Mouse (Mus musculus) CH12.LX (cell line): Measurements from ENCODE around the gene Abca3. TPM values are rescaled to one million over a fixed set of nuclear protein-coding genes. Genes with fewer than 3 reads are reported as not detected.

ENCODE experiments used
- DNase-seq: peaks from one replicate; pipeline ENCODE4 v3.0.0-alpha.2; 2013; ENCODE audit errors: extremely low read depth
- H3K27ac ChIP-seq: 2 replicates; pipeline ENCODE4 v1.5.1; 2012; ENCODE audit warnings: low read depth, mild to moderate bottlenecking, control low read depth, moderate library complexity; ENCODE audit not compliant: insufficient read depth
- H3K27me3 ChIP-seq: replicated peaks from 2 replicates; pipeline ENCODE3; 2012; ENCODE audit warnings: inconsistent platforms
- H3K36me3 ChIP-seq, 2 experiments: replicated peaks in 1 of 2; 2 replicates each; pipeline versions ENCODE3 to v1.6.1; 2012; ENCODE audit warnings: inconsistent platforms in 1 of 2, low read length in 1 of 2, mild to moderate bottlenecking in 1 of 2, mixed read lengths in 1 of 2, moderate library complexity in 1 of 2; ENCODE audit not compliant: control insufficient read depth in 1 of 2, insufficient read depth in 1 of 2
- H3K4me1 ChIP-seq, 2 experiments: 2 replicates each; pipeline ENCODE4 v1.6.1; 2012; ENCODE audit warnings: inconsistent platforms in 1 of 2, moderate library complexity in 1 of 2; ENCODE audit not compliant: insufficient read depth in 2 of 2, control insufficient read depth in 1 of 2
- H3K4me2 ChIP-seq: 2 replicates; pipeline ENCODE4 v1.6.1; 2012; ENCODE audit warnings: low read depth, mild to moderate bottlenecking, control low read depth; ENCODE audit not compliant: poor library complexity, insufficient read depth, severe bottlenecking
- H3K4me3 ChIP-seq, 3 experiments: fragments of 150-350 bp in 1 of 3; sonication (generic) in 1 of 3; replicated peaks in 1 of 3; 2 replicates each; pipeline versions ENCODE3 to v1.5.1; 2011 to 2012; ENCODE audit warnings: low read depth in 2 of 3, low read length in 2 of 3, mild to moderate bottlenecking in 2 of 3, moderate library complexity in 2 of 3, control low read depth in 1 of 3, improper control_type of control experiment in 1 of 3, inconsistent platforms in 1 of 3, mixed read lengths in 1 of 3; ENCODE audit not compliant: poor library complexity in 1 of 3
- H3K79me2 ChIP-seq: replicated peaks from 2 replicates; pipeline ENCODE4 v1.6.1; 2012; ENCODE audit warnings: mild to moderate bottlenecking, moderate library complexity; ENCODE audit not compliant: control insufficient read depth, poor library complexity, insufficient read depth, severe bottlenecking; ENCODE audit errors: extremely low read depth
- H3K9ac ChIP-seq: 2 replicates; pipeline ENCODE4 v1.6.1; 2012; ENCODE audit warnings: low read depth, mild to moderate bottlenecking, control low read depth, moderate library complexity; ENCODE audit not compliant: insufficient read depth
- H3K9me3 ChIP-seq: replicated peaks from 2 replicates; pipeline ENCODE3; 2012; ENCODE audit warnings: low read length, inconsistent platforms, mixed read lengths
- BHLHE40 ChIP-seq: IDR thresholded peaks from 2 replicates; pipeline ENCODE4 v1.6.1; 2011; ENCODE audit warnings: mild to moderate bottlenecking, low read depth, low read length, improper control_type of control experiment
- CHD1 ChIP-seq: IDR thresholded peaks from 2 replicates; pipeline ENCODE4 v1.6.1; 2012; ENCODE audit warnings: low read depth, low read length, improper control_type of control experiment, inconsistent platforms
- CTCF ChIP-seq, 2 experiments: IDR thresholded peaks in 1 of 2; conservative IDR thresholded peaks in 1 of 2; 2 replicates each; pipeline ENCODE4 v1.5.1; 2011 to 2012; ENCODE audit warnings: low read depth in 2 of 2, low read length in 2 of 2, improper control_type of control experiment in 1 of 2, inconsistent platforms in 1 of 2, mild to moderate bottlenecking in 1 of 2, moderate library complexity in 1 of 2
- GABPA ChIP-seq: IDR thresholded peaks from 2 replicates; pipeline ENCODE4 v1.6.1; 2012; ENCODE audit warnings: low read depth, low read length, improper control_type of control experiment, inconsistent platforms; ENCODE audit not compliant: insufficient replicate concordance
- HCFC1 ChIP-seq: IDR thresholded peaks from 2 replicates; pipeline ENCODE4 v1.6.1; 2012; ENCODE audit warnings: low read depth, mild to moderate bottlenecking, inconsistent platforms, low read length, improper control_type of control experiment
- JUN ChIP-seq: IDR thresholded peaks from 2 replicates; pipeline ENCODE4 v1.6.1; 2011; ENCODE audit warnings: low read depth, mild to moderate bottlenecking, low read length, improper control_type of control experiment, moderate library complexity; ENCODE audit not compliant: insufficient read depth
- KAT2A ChIP-seq: IDR thresholded peaks from 2 replicates; pipeline ENCODE4 v1.6.1; 2012; ENCODE audit warnings: low read length, improper control_type of control experiment, inconsistent platforms; ENCODE audit not compliant: insufficient replicate concordance
- MAX ChIP-seq: IDR thresholded peaks from 2 replicates; pipeline ENCODE4 v1.6.1; 2011; ENCODE audit warnings: low read length, improper control_type of control experiment
- MAZ ChIP-seq: IDR thresholded peaks from 2 replicates; pipeline ENCODE4 v1.6.1; 2012; ENCODE audit warnings: low read depth, mild to moderate bottlenecking, inconsistent platforms, low read length, improper control_type of control experiment, moderate library complexity
- MEF2A ChIP-seq: IDR thresholded peaks from 2 replicates; pipeline ENCODE4 v1.6.1; 2014; ENCODE audit warnings: low read depth, mild to moderate bottlenecking, inconsistent platforms, low read length, improper control_type of control experiment, borderline replicate concordance
- PAX5 ChIP-seq: IDR thresholded peaks from 2 replicates; pipeline ENCODE4 v1.6.1; 2012; ENCODE audit warnings: low read length, inconsistent platforms, mixed read lengths
- RAD21 ChIP-seq: IDR thresholded peaks from 2 replicates; pipeline ENCODE4 v1.6.1; 2011; ENCODE audit warnings: low read depth, mild to moderate bottlenecking, low read length, improper control_type of control experiment, moderate library complexity
- RCOR1 ChIP-seq: conservative IDR thresholded peaks from 2 replicates; pipeline ENCODE4 v1.6.1; 2012; ENCODE audit warnings: low read depth, mild to moderate bottlenecking, inconsistent platforms, low read length, improper control_type of control experiment
- SMC3 ChIP-seq: IDR thresholded peaks from 2 replicates; pipeline ENCODE4 v1.6.1; 2011; ENCODE audit warnings: low read depth, low read length, improper control_type of control experiment
- TCF12 ChIP-seq: IDR thresholded peaks from 2 replicates; pipeline ENCODE4 v1.6.1; 2014; ENCODE audit warnings: low read depth, mild to moderate bottlenecking, inconsistent platforms, low read length, improper control_type of control experiment
- ZC3H11A ChIP-seq: IDR thresholded peaks from 2 replicates; pipeline ENCODE4 v1.6.1; 2012; ENCODE audit warnings: low read depth, mild to moderate bottlenecking, inconsistent platforms, low read length, improper control_type of control experiment
- dilution Hi-C: fragments of 300-500 bp; cut with MboI; formaldehyde crosslinking; loops from 2 replicates; pipeline ENCODE4 v1.14.3; 2020; ENCODE audit warnings: low sequenced_read_pairs; ENCODE audit not compliant: extremely low pct_unique_long_range_greater_than_20kb, extremely low pct_ligation_motif_present
- in situ Hi-C: fragments of 300-500 bp; cut with MboI; formaldehyde crosslinking; loops from 3 replicates; pipeline ENCODE4 v1.14.3; 2019; ENCODE audit warnings: low sequenced_read_pairs, low pct_ligation_motif_present, low pct_unique_long_range_greater_than_20kb, mixed read lengths
- polyA plus RNA-seq: library from polyadenylated mRNA; unstranded; fragments of >175 nt; gene quantifications from 2 replicates; pipeline ENCODE4 v1.2.1, GENCODE M21; 2012; ENCODE audit warnings: low read depth; ENCODE audit not compliant: insufficient read length
- total RNA-seq, 2 experiments: library from RNA; depleted of rRNA; stranded (reverse); fragments of 300-350 nt in 1 of 2; fragments of >200 nt in 1 of 2; gene quantifications; 2 replicates each; pipeline ENCODE4 v1.2.3; 2012 to 2014

Abca3 gene
- total and polyA plus RNA-seq, 3 experiments, result 3.9 to 8.7 (median 8.4) TPM

- Histone ChIP-seq H3K27ac (no peak overlapping the region), H3K27me3 (no peaks in the 10 kb centered on the region), H3K4me2 (no peak overlapping the region), H3K4me1 (peaks cover 0 to 23% of the 10 kb centered on the region in 2 experiments; a peak in 2 of 4 replicates), H3K9ac (no peak overlapping the region), H3K79me2 (peaks cover 3% of the 10 kb centered on the region), H3K9me3 (no peaks in the 10 kb centered on the region), H3K4me3 (no peak overlapping the region), H3K36me3 (peaks cover 31 to 59% of the 10 kb centered on the region in 2 experiments)
- in situ Hi-C loops (no loop called here), dilution Hi-C loops (no loop called here)
- TF ChIP-seq MAX (no peak), CHD1 (no peak), SMC3 (no peak), RCOR1 (no peak), TCF12 (no peak), GABPA (no peak), MEF2A (no peak), MAZ (no peak)
- DNase-seq, result no peak
These were observed 77.6 kb downstream of the Abca3 start for GRCm38 (mm10) chr17:24429201-24429983.

GRCm38 (mm10) chr17:24437016-24437415 lies 85.3 kb downstream of the Abca3 start:
- in situ Hi-C loops, result no loop called here
- Histone ChIP-seq H3K79me2 (no peaks in the 10 kb centered on the region), H3K4me1 (no peaks in the 10 kb centered on the region), H3K9me3 (no peaks in the 10 kb centered on the region), H3K4me2 (no peak overlapping the region), H3K36me3 (peaks cover 74 to 97% of the 10 kb centered on the region in 2 experiments)
- peak; percentile 71 to 81 for TF ChIP-seq CTCF (conservative IDR thresholded peaks at IDR 0.05 in 1 of 2, IDR thresholded peaks at IDR 0.05 in 1 of 2; ENCODE audit: low read depth in 2 of 2, low read length in 2 of 2)
- no peak for TF ChIP-seq HCFC1
- peak; percentile 56 for TF ChIP-seq SMC3
- peak; percentile 65 for TF ChIP-seq RAD21
- TF ChIP-seq ZC3H11A, result no peak
- TF ChIP-seq KAT2A, result no peak
- no peak for TF ChIP-seq JUN
- no peak for TF ChIP-seq PAX5
- no peak for TF ChIP-seq BHLHE40
- TF ChIP-seq, all 38 proteins: peak for 3
- Histone ChIP-seq H3K27ac (no peak overlapping the region), H3K27me3 (no peaks in the 10 kb centered on the region), H3K9ac (no peak overlapping the region), H3K4me3 (no peak overlapping the region)
- DNase-seq, result peak; percentile 62
- dilution Hi-C loops, result no loop called here
